Mouse (Mus musculus): ENCODE results near the gene Hist1h2bh. TPM values are rescaled to one million over a fixed set of nuclear protein-coding genes. Genes with fewer than 3 reads are reported as not detected.
"Not testable (repeated sequence)": the region's sequence is repeated elsewhere in the genome, so short reads cannot be mapped to it uniquely, and the experiment has no call there.

Gene Hist1h2bh
- polyA plus RNA-seq (2015; fragmentation: Nextera tagmentation; extraction: Ambion mirVana), result 0.61 TPM in 1 of 2 replicates, not detected in the other

DNA sequence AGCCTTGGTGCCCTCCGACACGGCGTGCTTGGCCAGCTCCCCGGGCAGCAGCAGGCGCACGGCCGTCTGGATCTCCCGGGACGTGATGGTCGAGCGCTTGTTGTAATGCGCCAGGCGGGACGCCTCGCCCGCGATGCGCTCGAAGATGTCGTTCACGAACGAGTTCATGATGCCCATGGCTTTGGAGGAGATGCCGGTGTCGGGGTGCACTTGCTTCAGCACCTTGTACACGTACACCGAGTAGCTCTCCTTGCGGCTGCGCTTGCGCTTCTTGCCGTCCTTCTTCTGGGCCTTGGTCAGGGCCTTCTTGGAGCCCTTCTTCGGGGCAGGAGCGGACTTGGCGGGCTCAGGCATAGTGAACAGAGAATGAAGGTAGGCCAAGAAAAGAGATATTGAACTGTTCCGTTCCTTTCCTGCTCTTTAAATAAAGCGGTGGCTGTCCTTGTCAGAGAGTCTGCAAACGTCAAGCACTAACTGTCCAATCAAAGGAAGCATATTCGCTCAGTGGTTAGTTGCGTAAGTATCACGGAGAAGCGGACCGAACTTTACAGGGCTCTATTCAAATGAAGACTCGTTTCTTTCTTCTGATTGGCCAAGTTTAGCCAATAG, at the start of gene Hist1h2bh:
TSS of gene Hist1h2bh (minus strand) at position 394 of the 609 bp plus-strand sequence.
- H3K4me3 ChIP-seq, result peak within 1 kb of the TSS; percentile 48
- not testable (repeated sequence) for H3K9me3 ChIP-seq; H3K27me3 ChIP-seq; H3K36me3 ChIP-seq; H3K4me1 ChIP-seq (replicated peaks)
- WGBS, result under 1% methylated on average over 34 of the region's 42 CpGs
- H3K4me2 ChIP-seq, result peak within 1 kb of the TSS; percentile 67
- ATAC-seq (ENCODE audit: low read depth), result peak; percentile 90
- H3K27ac ChIP-seq (replicated peaks), result peak within 1 kb of the TSS; percentile 92
- H3K9ac ChIP-seq, result peak within 1 kb of the TSS; percentile 67

GRCm38 (mm10) chr13:23592614-23593013, 49.4 kb upstream of the Hist1h2bh start:
- Histone ChIP-seq H3K36me3 (no peaks in the 10 kb centered on the region), H3K4me2 (no peak overlapping the region), H3K4me1 (replicated peaks) (no peaks in the 10 kb centered on the region), H3K27me3 (no peaks in the 10 kb centered on the region), H3K27ac (replicated peaks) (no peak overlapping the region), H3K9me3 (no peaks in the 10 kb centered on the region), H3K4me3 (no peak overlapping the region), H3K9ac (no peak overlapping the region)
- no peak for ATAC-seq (ENCODE audit: low read depth)
- 90% methylated on average over 7 of the region's 7 CpGs for WGBS

DNA sequence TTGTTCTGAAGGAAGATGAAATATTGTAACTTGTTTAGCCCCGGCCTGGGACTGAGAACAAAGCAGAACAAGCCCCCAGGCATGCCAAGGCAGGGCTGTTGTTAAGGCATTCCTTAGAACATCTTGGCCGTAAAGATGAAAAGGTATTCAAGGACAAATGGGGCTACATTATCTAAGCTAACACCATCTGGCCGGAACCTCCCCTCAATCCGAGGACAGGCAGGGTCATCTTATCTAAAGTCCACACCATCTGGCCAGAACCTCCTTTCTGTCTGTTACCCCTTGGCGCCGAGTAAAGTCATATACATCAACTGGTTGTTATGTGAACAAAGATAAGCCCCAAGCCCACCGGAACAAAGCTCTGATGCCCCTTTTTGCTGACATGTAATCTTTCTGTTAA, 48.7 kb upstream of the Hist1h2bh start:
- not testable (repeated sequence) for H3K9me3 ChIP-seq; H3K4me1 ChIP-seq (replicated peaks); H3K27me3 ChIP-seq; H3K36me3 ChIP-seq; H3K4me2 ChIP-seq; H3K9ac ChIP-seq; H3K27ac ChIP-seq (replicated peaks); H3K4me3 ChIP-seq; ATAC-seq (ENCODE audit: low read depth)
- WGBS, result 85% methylated on average over 7 of the region's 7 CpGs

DNA sequence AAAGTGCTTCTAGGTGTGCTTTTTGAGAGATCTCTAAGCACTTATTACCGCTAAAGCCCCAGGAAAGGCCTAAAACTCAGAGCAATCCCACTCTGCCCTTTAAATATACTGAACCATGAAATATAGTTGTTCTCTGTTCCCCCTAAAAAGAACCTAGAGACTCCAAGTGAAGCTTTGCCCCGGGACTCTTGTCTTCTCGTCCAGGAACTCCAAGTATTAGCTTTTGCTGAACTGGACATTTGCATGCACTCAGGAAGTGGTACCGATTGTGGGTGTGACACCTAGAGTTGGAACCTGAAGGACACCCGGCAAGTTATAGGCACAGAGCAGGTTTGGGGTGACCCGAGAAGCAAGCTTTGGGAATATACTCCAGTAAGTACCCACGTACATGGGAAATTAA, 48.0 kb upstream of the Hist1h2bh start:
- no peaks in the 10 kb centered on the region for H3K27me3 ChIP-seq
- H3K9me3 ChIP-seq, result no peaks in the 10 kb centered on the region
- peaks cover 10% of the 10 kb centered on the region for H3K4me1 ChIP-seq (replicated peaks)
- ATAC-seq (ENCODE audit: low read depth), result no peak
- no peak overlapping the region for H3K9ac ChIP-seq
- no peak overlapping the region for H3K4me3 ChIP-seq
- no peaks in the 10 kb centered on the region for H3K36me3 ChIP-seq
- H3K27ac ChIP-seq (replicated peaks), result no peak overlapping the region
- WGBS, result 92% methylated on average over 7 of the region's 7 CpGs
- H3K4me2 ChIP-seq, result no peak overlapping the region

- no peak for ATAC-seq (ENCODE audit: low read depth)
- no peaks in the 10 kb centered on the region for H3K36me3 ChIP-seq
- H3K4me3 ChIP-seq, result peak overlapping the region; percentile 47
- H3K27ac ChIP-seq (replicated peaks), result peak overlapping the region; percentile 82
- H3K4me2 ChIP-seq, result peak overlapping the region; percentile 72
- 3% methylated on average over 1 of the region's 1 CpGs for WGBS
- peak overlapping the region; percentile 58 for H3K9ac ChIP-seq
- H3K27me3 ChIP-seq, result no peaks in the 10 kb centered on the region
- peaks cover 36% of the 10 kb centered on the region for H3K4me1 ChIP-seq (replicated peaks)
- H3K9me3 ChIP-seq, result no peaks in the 10 kb centered on the region
These were observed 43.7 kb upstream of the Hist1h2bh start for GRCm38 (mm10) chr13:23586940-23587225.

DNA sequence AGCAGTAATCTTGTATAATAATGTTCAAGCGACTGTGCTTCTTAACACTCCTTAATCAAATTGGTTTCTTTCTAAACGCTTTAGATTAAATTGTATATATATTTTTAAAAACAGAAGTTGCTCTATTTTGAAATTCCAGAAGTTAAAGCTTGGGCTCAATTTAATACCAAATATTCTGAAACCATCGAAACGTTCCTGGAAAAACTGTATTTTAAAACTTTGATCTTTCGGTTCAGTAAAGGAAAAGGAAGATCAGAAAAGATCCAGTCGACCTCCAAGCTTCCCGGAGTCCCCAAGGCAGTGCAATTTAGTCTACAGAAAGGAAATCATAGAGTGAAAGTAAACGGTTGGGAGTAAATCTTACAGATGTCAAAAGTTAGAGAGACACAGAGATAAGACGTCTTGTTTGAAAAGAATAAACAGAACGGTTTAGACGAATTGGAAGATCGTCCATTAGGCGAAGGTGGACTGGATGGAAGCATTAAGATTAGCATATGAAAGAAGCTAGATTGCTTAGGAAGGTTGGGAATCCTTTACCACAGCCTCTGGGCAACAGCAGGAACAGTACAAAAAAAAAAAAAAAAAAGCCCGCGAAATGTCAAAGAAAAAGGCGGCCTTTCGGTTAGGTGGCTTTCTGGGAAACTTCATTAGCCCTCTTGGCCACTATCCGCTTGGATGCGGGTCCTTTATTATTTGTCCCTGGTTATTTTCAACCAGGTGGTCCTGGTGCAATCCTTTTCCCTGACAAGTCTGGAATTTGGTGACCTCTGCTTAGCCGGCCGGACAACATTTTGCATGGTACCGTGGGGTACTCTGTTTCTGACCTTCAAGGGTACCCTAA, 43.1 kb upstream of the Hist1h2bh start:
- Histone ChIP-seq H3K27ac (replicated peaks) (peak overlapping the region; percentile 82), H3K4me2 (peak overlapping the region; percentile 72), H3K36me3 (no peaks in the 10 kb centered on the region), H3K9ac (peak overlapping the region; percentile 58), H3K4me3 (peak overlapping the region; percentile 47), H3K4me1 (replicated peaks) (peaks cover 39% of the 10 kb centered on the region), H3K27me3 (no peaks in the 10 kb centered on the region), H3K9me3 (no peaks in the 10 kb centered on the region)
- WGBS, result 1% methylated on average over 22 of the region's 22 CpGs
- ATAC-seq (ENCODE audit: low read depth), result no peak

DNA sequence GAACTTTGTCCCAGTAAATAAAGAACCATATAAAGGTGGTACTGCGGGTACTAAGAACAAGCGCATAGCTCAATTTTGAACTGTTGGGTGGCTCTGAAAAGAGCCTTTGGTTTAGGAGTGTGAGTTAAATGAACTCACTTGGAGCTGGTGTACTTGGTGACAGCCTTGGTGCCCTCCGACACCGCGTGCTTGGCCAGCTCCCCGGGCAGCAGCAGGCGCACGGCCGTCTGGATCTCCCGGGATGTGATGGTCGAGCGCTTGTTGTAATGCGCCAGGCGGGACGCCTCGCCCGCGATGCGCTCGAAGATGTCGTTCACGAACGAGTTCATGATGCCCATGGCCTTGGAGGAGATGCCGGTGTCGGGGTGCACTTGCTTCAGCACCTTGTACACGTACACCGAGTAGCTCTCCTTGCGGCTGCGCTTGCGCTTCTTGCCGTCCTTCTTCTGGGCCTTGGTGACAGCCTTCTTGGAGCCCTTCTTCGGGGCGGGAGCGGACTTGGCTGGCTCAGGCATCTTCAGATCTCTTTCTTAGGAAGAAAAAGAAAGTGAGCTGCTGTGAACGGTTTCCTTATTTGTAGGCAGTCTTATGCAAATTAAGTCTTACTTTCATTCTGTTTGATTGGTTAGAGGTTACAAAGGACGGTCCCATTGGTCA, 42.4 kb upstream of the Hist1h2bh start:
- not testable (repeated sequence) for H3K9me3 ChIP-seq, H3K36me3 ChIP-seq, H3K27me3 ChIP-seq
- Histone ChIP-seq H3K4me3 (peak overlapping the region; percentile 47), H3K9ac (peak overlapping the region; percentile 76), H3K4me1 (replicated peaks) (peaks cover 44% of the 10 kb centered on the region), H3K4me2 (peak overlapping the region; percentile 72), H3K27ac (replicated peaks) (peak overlapping the region; percentile 93)
- ATAC-seq (ENCODE audit: low read depth), result peak; percentile 90
- under 1% methylated on average over 23 of the region's 36 CpGs for WGBS

DNA sequence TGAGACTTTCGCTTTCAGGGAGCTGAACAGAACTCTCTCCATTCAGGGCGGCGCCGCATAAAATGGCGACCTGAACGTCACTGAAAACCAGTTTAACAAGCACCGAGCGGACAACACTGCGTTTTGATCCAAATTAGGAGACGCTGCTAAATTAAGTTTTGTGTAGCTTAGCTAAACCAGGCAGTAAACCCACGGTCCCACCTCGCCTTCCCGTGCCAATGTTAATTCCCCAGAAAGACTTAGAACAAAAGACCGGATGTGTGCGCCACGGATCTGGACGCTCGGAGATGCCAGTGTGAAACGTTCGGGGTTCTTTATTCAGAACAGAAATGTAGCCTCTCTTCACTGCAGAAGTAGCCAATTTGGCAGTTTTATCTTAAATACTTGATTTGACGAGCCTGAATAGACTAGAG, 41.8 kb upstream of the Hist1h2bh start:
- WGBS, result under 1% methylated on average over 21 of the region's 21 CpGs
- Histone ChIP-seq H3K27me3 (no peaks in the 10 kb centered on the region), H3K4me2 (peak overlapping the region; percentile 72), H3K36me3 (no peaks in the 10 kb centered on the region), H3K9me3 (no peaks in the 10 kb centered on the region), H3K4me1 (replicated peaks) (peaks cover 44% of the 10 kb centered on the region), H3K4me3 (peak overlapping the region; percentile 47), H3K9ac (peak overlapping the region; percentile 76), H3K27ac (replicated peaks) (peak overlapping the region; percentile 93)
- ATAC-seq (ENCODE audit: low read depth), result no peak

GRCm38 (mm10) chr13:23584331-23584730, 41.1 kb upstream of the Hist1h2bh start:
- ATAC-seq (ENCODE audit: low read depth), result no peak

DNA sequence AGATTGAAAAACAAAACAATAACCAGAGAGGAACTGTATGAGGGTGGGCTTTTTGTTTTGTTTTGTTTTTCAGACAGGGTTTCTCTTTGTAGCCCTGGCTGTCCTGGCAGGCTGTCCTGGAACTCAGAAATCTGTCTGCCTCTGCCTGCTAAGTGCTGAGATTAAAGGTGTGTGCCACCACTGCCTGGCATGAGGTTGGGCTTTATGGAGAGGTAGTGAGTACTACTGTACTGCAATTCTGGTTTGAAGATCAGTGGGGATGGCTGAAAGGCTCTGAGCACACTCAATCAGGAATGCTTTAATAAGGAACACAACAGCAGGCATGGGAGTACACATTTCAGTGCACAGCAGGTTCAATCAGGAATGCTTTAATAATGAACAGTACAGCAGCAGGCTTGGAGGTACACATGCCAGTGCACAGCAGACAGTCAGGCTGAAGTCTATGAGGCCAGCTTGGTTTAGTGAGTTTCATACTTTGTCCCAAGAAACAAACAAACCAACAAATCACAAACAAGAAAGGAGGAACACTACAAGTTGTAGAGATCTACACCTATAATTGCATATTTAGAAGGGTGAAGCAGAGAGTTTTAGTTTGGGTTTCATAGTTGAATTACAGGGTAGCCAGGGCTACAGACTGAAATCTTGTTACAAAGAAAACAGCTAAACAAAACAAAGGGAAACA, 40.3 kb upstream of the Hist1h2bh start:
- H3K9ac ChIP-seq, result no peak overlapping the region
- no peaks in the 10 kb centered on the region for H3K36me3 ChIP-seq
- H3K4me3 ChIP-seq, result no peak overlapping the region
- H3K9me3 ChIP-seq, result no peaks in the 10 kb centered on the region
- H3K27ac ChIP-seq (replicated peaks), result peak overlapping the region; percentile 23; the same call in 1 of the 2 replicates
- H3K4me2 ChIP-seq, result 0 out of 2 replicates have a peak overlapping the region, but pooled peaks have one; percentile 7
- peaks cover 44% of the 10 kb centered on the region for H3K4me1 ChIP-seq (replicated peaks)
- no peak for ATAC-seq (ENCODE audit: low read depth)
- no peaks in the 10 kb centered on the region for H3K27me3 ChIP-seq

More at GRCm38 (mm10) chr13:23584331-23584730, 41.1 kb upstream of the Hist1h2bh start:
- H3K9me3 ChIP-seq, result no peaks in the 10 kb centered on the region
- peak overlapping the region; percentile 47 for H3K4me3 ChIP-seq
- no peaks in the 10 kb centered on the region for H3K27me3 ChIP-seq
- peak overlapping the region; percentile 76 for H3K9ac ChIP-seq
- peak overlapping the region; percentile 93 for H3K27ac ChIP-seq (replicated peaks)
- peaks cover 44% of the 10 kb centered on the region for H3K4me1 ChIP-seq (replicated peaks)
- H3K36me3 ChIP-seq, result no peaks in the 10 kb centered on the region
- peak overlapping the region; percentile 72 for H3K4me2 ChIP-seq

DNA sequence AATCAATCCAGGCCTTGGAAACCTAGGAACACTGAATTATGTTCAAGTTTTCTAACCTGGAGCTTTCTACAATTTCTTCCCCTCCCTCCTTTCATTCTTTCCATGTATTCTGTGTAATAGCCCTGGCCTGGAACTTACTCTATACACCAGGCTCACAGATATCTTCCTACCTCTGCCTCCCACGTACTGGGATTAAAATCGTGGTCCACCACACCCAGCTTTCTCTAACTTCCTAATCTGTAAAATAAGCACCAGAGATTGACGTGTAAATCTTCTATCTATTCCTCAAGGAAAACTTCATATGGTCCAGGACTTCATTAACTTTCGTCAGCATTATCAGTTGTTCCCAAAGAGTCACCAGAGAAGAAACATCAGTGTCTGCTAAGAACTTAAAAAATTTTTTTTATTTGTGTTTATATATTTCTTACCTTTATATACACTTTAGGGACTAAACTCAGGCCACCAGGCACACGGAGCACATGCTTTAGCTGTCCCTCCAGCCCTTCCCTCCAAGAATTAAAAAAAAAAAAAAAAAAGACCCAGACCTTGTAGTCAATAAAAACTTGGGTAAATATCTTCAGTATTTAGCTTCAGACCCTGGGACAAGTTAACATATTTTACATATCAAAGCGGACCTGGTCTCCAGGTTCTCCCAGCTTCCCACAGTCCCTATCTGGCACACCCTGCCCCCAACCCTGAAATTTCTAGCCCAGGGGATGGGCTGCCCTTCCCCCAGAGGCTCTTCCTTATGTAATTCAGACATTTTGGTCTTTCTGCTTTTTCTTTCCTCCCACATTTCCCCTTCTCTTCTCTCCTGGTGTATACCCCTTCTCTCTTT, 39.2 kb upstream of the Hist1h2bh start:
- H3K4me2 ChIP-seq, result peak overlapping the region; percentile 91
- ATAC-seq (ENCODE audit: low read depth), result no peak

More for the DNA sequence above, 39.2 kb upstream of the Hist1h2bh start:
- Histone ChIP-seq H3K27me3 (no peaks in the 10 kb centered on the region), H3K9me3 (no peaks in the 10 kb centered on the region), H3K4me1 (replicated peaks) (peaks cover 44% of the 10 kb centered on the region), H3K9ac (peak overlapping the region; percentile 72), H3K4me3 (peak overlapping the region; percentile 47), H3K36me3 (no peaks in the 10 kb centered on the region), H3K27ac (replicated peaks) (peak overlapping the region; percentile 82)
- 8% methylated on average over 6 of the region's 6 CpGs for WGBS

Data from neural tube, embryonic 13.5 days (tissue).